Mouse (Mus musculus) right cerebral cortex, postnatal 4 days (tissue): ENCODE measurements around the gene Nit2.
"Not testable (repeated sequence)": the region's sequence is repeated elsewhere in the genome, so short reads cannot be mapped to it uniquely, and the experiment has no call there.

Experiments
- DNase-seq: peaks from one replicate; pipeline ENCODE4 v3.0.0-alpha.2; 2022

Gene Nit2

GRCm38 (mm10) chr16:57166611-57167513 lies at the start of gene Nit2:
Gene Nit2, minus strand, starts transcription at chr16:57167341.
- peak; percentile 95 for DNase-seq

DNA sequence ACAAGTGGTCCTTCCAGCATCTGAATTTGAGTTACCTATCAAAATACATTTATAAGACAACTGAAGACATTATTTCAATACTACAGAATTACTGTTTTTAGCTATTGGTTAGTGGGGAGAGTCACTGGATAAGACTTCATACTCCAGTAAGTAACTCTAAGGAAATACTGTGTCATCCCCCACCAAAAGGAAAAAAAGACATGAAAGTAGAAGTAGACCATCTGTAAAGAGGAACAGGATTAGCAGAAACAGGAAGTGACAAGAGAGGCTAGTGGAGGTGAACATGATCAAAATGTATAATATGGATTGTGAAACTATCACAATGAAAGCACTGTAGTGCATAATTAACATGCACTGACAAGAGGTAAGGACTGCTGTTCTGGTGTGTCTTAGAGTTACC lies 48.8 kb upstream of the Nit2 start:
- DNase-seq = no peak

GRCm38 (mm10) chr16:57211037-57211436 lies 43.9 kb upstream of the Nit2 start:
- DNase-seq = no peak

DNA sequence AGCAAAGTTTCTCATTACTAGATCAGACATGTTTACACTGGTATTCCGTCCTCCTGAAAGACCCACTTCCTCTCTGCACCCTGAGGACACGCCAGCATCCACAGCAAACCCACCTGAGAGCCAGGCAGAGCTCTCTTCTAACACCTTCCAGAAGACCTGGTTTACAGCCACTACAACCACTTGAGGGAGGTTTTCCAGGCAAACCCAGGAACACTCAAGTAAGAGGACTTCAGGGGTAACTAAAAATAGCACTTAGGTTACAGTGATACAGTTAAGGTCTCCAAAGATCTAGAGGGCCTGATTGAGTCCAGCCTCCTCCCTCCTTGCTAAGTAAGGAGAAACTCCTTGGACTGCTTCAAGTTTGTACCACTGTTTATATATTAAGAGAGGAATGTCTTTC lies 41.2 kb upstream of the Nit2 start:
- no peak for DNase-seq

- DNase-seq = no peak
Observed at GRCm38 (mm10) chr16:57197281-57197680, 30.1 kb upstream of the Nit2 start.

DNA sequence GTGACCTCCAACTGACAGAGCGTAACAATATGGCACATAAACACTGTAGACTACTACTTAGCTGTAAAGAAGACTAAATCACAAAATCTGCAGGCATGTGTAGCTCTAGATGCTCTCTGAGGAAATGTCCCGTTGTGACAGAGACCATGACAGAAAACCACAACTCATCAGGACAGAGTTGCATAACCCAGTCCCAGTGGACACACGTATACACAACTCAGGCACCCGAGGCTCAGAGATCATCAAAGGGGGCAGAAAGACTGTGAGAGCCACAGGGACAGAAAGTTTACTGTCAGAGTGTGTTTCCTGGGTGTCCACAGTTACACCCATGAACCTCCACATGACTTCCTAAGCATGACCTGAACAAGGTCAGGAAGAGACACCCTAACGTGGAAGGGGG lies 29.4 kb upstream of the Nit2 start:
- DNase-seq = no peak

GRCm38 (mm10) chr16:57191214-57191613 lies 24.1 kb upstream of the Nit2 start:
- DNase-seq = no peak

GRCm38 (mm10) chr16:57190390-57190789 lies 23.2 kb upstream of the Nit2 start:
- no peak for DNase-seq

DNA sequence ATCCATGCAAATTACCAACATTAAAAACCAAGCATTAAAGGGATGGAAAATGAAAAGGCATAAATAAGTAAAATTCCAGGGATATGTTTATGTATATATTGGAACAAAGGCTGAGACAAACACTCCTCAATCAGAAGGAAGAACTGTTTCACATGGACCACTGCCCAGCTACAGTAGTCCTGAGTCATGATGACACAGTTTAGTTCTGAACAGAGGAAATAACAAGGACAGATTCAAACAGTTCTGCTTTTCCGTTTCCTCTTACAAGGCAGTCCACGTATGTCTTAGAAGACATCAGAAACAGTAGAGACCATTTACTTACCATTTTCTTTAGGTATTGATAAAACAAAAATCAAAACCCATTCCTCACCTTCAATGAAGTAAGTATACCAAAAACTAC lies 22.4 kb upstream of the Nit2 start:
- no peak for DNase-seq

DNA sequence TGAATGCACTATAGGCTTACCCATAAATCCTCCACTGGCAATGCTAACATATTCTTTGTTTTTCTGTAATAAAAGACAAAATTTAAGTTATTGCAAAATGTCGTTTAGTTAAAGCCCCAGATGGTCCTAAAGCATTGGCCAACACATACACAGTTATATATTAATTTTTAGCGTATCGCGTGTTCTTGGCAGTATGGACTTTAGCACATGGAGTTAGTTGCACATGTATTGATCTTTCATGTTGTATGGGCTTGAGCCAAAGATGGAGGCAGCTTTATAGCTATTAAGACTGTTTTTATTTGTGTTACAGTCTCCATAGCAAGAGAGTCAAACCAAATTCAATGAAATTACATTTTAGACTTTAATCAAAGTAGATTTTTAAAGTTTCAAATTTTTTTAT lies 19.5 kb upstream of the Nit2 start:
- DNase-seq = no peak

DNA sequence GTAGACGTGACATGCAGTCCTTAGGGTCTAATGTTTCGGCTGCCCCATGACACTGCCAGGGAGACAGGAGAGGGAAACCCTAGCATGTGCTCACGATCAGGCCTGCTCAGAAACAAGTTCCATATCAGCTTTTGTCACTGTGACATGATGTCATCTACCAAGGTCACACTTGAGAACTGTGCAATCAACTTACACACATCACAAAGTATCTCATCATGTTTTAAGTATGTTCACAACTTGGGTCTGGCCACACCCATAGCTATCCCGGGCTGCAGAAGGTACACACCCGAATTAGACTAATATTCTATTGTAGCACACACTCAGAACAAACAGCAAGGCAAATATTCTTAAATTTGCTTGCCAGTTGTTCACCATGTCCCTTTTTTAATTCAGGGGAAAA lies 14.9 kb upstream of the Nit2 start:
- no peak for DNase-seq

GRCm38 (mm10) chr16:57181180-57181579 lies 14.0 kb upstream of the Nit2 start:
- no peak for DNase-seq

DNA sequence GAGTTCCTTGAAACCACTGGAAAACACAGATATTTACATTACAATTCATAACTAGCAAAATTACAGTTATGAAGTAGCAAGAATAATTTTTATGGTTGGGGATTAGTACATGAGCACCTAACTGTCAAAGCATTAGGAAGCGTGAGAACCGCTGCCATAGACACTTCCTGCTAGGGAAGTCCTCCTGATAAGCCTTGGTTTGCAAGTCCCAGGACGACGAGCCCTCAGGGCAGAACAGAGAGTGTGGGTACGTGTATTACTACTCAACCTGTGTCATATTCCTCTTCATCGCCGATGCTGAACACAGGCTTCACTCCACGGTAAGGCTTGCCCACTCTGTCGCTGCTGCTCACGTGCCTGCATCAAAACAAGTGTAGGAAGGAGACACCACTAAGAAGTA lies 10.5 kb upstream of the Nit2 start:
- DNase-seq = no peak

DNA sequence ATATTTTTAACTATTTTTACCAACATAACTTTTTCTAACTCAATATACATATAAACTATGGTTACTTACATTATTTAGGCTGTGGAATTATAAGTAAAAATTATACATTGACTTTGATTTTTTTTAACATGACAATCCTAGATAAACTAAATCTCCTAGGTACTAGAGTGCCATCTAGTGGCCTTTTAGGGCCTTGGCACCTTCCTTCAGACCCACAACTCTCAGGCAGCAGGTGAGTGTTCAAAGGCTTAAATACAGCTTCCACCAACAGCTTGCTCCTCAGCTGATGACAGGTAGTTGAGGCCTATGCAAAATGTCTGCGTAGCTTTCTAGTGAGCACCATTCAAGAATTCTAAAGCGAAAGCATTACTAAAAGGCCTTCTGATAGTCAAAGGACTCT lies 10.1 kb upstream of the Nit2 start:
- no peak for DNase-seq

GRCm38 (mm10) chr16:57176276-57176675 lies 9.1 kb upstream of the Nit2 start:
- DNase-seq = no peak

DNA sequence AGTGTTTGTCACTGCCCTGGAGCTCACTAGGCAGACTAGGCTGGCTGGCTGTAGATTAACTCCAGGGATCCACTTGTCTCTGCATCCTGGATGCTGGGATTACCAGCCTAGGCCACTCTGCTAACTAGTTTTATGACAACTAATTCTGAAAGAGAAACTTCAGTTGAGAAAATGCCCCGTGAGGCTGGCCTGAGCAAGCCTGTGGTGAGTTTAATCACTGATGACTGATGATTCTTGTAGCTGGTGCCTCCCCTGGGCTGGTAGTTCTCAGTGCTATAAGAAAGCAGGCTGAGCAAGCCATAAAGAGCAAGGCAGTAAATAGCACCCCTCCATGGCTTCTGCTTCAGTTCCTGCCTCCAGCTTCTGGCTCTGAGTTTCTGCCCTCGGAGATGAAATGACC lies 8.6 kb upstream of the Nit2 start:
- DNase-seq = no peak

GRCm38 (mm10) chr16:57174480-57174879 lies 7.3 kb upstream of the Nit2 start:
- not testable (repeated sequence) for DNase-seq

DNA sequence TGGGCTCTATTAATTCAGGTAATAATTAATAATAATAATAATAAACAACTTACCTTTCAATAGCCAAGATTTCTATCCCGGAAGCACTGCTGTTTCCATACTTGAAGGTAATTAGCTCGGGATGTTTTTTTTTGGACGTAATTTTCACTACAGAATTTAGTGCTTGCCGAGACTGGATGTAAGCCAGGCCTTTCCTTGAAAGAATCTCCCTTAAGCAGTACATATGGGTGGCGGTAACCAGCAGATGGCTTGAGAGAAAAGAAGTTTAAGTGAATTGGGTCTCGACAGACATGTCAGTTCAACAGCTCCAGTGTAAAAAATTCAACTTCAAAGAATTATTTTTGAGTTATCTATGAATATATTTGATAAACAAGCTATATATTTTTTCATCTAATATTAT lies 4.4 kb upstream of the Nit2 start:
- DNase-seq = no peak

DNA sequence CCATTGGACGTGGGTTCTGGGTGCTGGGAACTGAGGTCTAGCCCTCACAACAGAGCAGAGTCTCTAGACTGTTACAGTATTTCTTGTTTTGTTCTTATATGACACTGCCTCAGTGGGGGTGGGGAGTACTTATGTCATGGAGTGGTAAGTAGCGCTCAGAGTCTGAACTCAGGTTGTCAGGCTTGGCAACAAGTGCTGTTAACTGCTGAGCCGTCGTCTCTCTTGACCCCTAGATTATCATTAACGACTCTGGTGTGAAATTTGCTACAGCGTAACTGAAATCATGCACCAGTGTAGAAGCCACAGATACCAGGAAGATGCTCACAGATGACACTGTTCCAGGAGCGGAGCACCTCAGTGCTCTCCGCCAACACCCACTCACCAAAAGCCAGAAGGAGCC lies 4.0 kb upstream of the Nit2 start:
- no peak for DNase-seq

- no peak for DNase-seq
Observed at GRCm38 (mm10) chr16:57168236-57168635, 1.1 kb upstream of the Nit2 start.

GRCm38 (mm10) chr16:57167514-57167912 lies 372 bp upstream of the Nit2 start:
- no peak for DNase-seq

- DNase-seq = no peak
Observed at GRCm38 (mm10) chr16:57166086-57166485, 1.1 kb downstream of the Nit2 start.

DNA sequence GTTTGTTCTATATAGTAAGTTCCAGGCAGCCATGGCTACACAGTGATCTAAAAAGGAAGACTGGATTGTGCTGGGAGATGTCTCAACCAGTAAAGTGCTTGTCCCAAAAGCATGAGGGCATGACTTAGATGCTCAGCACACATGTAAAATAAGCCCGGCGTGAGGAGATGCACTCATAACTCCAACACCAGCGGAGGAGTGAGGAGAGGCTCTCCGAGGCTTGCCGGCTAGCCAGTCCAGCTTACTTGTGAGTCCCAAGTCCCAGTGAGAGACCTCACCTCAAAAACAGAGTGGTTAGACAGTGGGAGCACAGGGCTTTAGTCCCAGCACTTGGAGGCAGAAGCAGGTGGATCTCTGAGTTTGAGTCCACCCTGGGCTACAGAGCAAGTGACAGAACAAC lies 2.0 kb downstream of the Nit2 start:
- no peak for DNase-seq

- no peak for DNase-seq
Observed at GRCm38 (mm10) chr16:57163694-57164093, 3.4 kb downstream of the Nit2 start.

- no peak for DNase-seq
Observed at GRCm38 (mm10) chr16:57162841-57163240, 4.3 kb downstream of the Nit2 start.
